Mouse (Mus musculus) stomach, adult 2 months (tissue): ENCODE data around the gene Ranbp3. TPM values are rescaled to one million over a fixed set of nuclear protein-coding genes. Genes with fewer than 3 reads are reported as not detected.

Experiments
- polyA plus RNA-seq: library from polyadenylated mRNA; depleted of rRNA; stranded (reverse); fragments of >200 nt; gene quantifications from 2 replicates; pipeline ENCODE4 v1.2.3, GENCODE M21; 2012; rRNA removed

Ranbp3 gene
- polyA plus RNA-seq: 41.3 and 41.5 TPM in 2 replicates

GRCm38 (mm10) chr17:56672941-56673646 is at the start of gene Ranbp3:
Gene Ranbp3 (plus strand): TSS chr17:56673294.

DNA sequence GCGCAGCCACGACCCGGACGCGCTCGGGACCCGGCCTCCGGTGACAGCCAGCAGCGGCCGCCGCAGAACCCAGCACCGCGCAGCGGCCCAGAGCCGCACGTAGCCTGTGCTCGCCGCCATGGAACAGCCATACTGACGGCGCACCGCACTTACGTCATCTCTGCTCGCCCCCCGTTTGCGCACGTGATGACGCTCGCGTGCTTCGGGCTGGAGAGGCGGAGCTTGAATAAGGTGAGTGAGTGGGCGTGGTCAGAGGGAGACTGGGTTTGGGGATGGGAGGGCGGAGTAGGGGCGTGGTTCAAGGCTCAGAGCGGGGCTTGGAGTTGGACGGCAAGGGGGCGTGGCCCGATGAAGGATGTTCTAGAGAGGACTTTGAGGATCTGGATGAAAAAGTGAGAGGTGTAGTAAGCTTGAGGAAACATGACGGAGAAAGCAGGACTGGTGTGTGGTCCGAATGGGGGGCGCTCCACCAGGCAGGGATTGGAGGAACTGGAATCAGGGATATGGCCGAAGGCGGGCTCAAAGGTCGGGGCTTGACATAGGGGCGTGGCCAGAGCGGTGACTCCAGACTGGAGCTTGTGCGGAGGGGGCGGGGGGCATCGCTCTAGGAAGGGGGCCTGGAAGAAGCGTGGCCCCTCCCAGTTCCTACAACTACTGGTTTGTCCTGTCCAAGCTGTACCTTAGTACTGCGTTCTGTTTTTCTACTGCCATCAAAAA is 46.2 kb upstream of the Ranbp3 start, which contains the start of gene Lonp1:
Gene Lonp1 (minus strand): TSS at position 134 of the 717 bp plus-strand sequence.

DNA sequence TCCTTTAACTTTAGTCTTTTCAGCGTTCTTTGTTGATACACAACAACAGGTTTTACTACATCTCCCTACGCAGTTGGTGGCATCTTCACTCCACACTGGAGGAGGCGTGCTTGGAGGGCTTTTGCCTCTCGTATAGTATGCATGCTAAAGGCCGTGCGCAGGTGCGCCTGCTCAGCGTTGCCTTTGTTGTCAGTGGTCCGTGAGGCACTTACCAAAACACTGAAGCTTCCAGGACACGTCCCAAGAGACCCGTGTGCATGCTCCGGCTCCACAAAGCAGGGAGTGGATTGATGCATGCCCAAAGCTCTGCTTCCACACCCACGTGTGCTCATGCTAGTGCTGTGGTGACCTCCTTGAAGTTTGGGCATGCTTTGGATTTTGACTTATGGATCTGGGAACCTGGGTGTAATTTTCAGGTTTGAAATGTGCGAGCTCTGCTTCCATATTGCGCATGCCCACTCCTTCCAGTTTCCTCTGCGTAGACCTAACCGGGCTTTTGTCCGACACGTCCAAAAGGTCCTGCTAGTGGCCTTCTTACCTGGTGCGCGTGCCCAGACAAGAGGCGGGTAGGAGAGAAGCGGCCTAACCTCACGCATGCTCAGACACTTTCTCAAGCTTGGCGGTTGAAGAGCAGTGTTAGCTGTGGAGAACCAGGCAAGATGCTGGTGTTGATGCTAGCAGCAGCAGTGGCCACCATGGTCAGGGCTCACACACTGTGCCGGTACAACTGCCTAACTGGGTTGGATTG is 45.4 kb upstream of the Ranbp3 start, which contains the start of gene Catsperd:
Gene Catsperd (plus strand): TSS at position 614 of the 748 bp plus-strand sequence.

DNA sequence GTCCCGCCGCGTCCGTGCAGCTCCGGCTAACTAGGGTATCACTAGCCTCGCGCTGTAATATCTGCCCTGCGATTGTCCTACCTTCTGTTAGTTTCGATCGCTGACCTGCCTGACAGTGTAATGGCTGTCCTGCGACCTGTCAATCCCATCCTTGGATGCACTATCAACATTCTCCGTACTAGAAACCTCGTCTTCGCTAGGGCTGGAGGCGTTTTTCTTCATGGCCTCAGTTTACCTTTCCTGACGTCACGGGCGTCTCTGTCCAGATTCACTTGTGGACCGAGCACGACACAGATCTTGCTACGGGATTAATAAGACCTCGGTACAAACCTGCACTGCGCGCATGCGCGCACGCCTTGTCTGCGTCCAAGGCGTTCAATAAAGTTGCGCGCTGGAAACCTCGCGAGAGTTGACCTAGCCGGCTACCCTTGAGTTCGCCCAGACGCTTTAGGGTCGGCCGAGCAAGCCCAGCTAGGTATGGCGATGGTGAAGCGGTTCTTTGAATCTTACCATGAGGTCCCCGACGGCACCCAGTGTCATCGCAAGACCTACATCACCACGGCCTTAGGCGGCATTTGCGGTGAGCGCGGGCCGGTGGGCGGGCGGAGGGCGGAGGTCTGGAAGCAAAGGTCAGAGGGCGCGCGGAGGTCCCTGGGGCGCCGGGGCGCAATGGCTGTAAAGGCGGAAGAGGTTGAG is 44.4 kb downstream of the Ranbp3 start, which contains the start of the genes Ndufa11 and Vmac:
Gene Ndufa11 (plus strand): TSS at position 405 of the 696 bp plus-strand sequence.
Gene Vmac (minus strand): TSS at position 660 of the 696 bp plus-strand sequence.

DNA sequence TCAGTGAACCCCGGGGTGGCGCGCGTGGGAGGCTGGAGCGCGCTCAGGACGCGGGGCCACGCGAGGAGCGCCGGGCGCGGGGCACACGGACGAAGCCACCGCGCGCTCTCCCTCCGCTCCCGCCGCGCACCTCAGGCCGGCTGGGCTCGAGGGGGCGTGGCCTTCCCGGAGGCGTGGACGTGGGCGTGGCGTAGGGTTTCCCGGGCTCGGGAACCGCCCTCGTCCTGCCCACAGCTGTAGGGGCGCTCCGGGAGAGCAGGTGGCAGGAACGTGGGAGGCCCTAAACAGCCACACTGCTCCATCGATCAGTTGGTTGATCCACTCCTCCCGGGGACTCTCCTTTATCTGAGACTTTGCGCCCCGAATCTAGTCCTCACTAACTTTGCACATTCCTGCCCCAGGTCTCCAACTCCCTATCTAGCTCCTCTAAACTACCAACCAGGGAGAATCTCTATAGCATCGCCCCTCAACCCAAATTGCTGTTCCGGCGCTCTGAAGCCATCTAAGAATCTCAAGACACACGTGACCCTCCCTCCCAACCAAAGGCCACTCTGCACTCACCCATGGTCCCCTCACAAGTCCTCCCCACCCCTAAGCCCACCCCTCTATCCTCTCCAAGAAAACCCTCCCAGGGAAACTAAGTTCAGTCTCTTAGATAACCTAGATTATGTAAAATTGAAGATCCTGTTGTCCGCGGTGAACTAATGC is 84.5 kb downstream of the Ranbp3 start, which contains the start of gene Nrtn:
Gene Nrtn (minus strand): TSS at position 115 of the 708 bp plus-strand sequence.

Other genes with a start within 250 kb of the Ranbp3 start
- 51.4 and 69.9 TPM in 2 replicates for gene Ptprs, start 196.8 kb upstream of the Ranbp3 start, polyA plus RNA-seq
- not detected in 2 replicates for gene Znrf4, start 160.9 kb upstream of the Ranbp3 start, polyA plus RNA-seq
- gene Gm20219, start 118.9 kb upstream of the Ranbp3 start, polyA plus RNA-seq: 18.8 and 19.0 TPM in 2 replicates
- gene Safb2, start 88.7 kb upstream of the Ranbp3 start, polyA plus RNA-seq: 39.6 and 58.7 TPM in 2 replicates
- gene Safb, start 88.5 kb upstream of the Ranbp3 start, polyA plus RNA-seq: 42.0 and 56.8 TPM in 2 replicates
- gene 2410015M20Rik, start 63.5 kb upstream of the Ranbp3 start, polyA plus RNA-seq: 65.1 and 76.9 TPM in 2 replicates
- gene Rpl36, start 59.9 kb upstream of the Ranbp3 start, polyA plus RNA-seq: 923 and 1,272 TPM in 2 replicates
- gene Lonp1, start 46.4 kb upstream of the Ranbp3 start, polyA plus RNA-seq: 30.8 and 35.7 TPM in 2 replicates
- gene Catsperd, start 45.2 kb upstream of the Ranbp3 start, polyA plus RNA-seq: 0.05 and 0.08 TPM in 2 replicates
- 612 and 926 TPM in 2 replicates for gene Ndufa11, start 44.5 kb downstream of the Ranbp3 start, polyA plus RNA-seq
- gene Vmac, start 44.7 kb downstream of the Ranbp3 start, polyA plus RNA-seq: 12.7 and 17.2 TPM in 2 replicates
- gene Nrtn, start 84.2 kb downstream of the Ranbp3 start, polyA plus RNA-seq: 61.1 and 186 TPM in 2 replicates
- 42.5 and 43.8 TPM in 2 replicates for gene Dus3l, start 91.5 kb downstream of the Ranbp3 start, polyA plus RNA-seq
- gene Prr22, start 97.0 kb downstream of the Ranbp3 start, polyA plus RNA-seq: 2.9 and 3.5 TPM in 2 replicates
- gene Rfx2, start 157.7 kb downstream of the Ranbp3 start, polyA plus RNA-seq: 10.5 and 10.9 TPM in 2 replicates
- gene Acsbg2, start 201.2 kb downstream of the Ranbp3 start, polyA plus RNA-seq: not detected in 2 replicates
- 0.18 and 0.25 TPM in 2 replicates for gene 1700061G19Rik, start 202.2 kb downstream of the Ranbp3 start, polyA plus RNA-seq